Comparison of ENCODE assay signal across 8 mouse cellular contexts in genomic region chr13:47043030-47043680, GRCm38 (mm10). TPM values are rescaled to one million over a fixed set of nuclear protein-coding genes. Genes with fewer than 3 reads are reported as not detected.
DNase-seq lines count a peak whose midpoint lies in the region; ATAC-seq and TF ChIP-seq lines count a peak whose summit lies in the region.

TSS of gene Kdm1b (plus strand) at chr13:47043499.

- H3K9ac ChIP-seq in embryonic facial prominence, embryonic 14.5 days (ENCODE audit: low read depth, low read length) = peak within 1 kb of the TSS; percentile 74
- H3K9ac ChIP-seq in heart, adult 2 months (ENCODE audit: low read depth, low read length) = peak within 1 kb of the TSS; percentile 85
- H3K9ac ChIP-seq in limb, embryonic 13.5 days = peak within 1 kb of the TSS; percentile 82
- H3K9ac ChIP-seq in midbrain, embryonic 16.5 days (ENCODE audit: low read depth, low read length) = peak within 1 kb of the TSS; percentile 69

- H3K4me3 ChIP-seq in embryonic facial prominence, embryonic 14.5 days (ENCODE audit: low read depth, low read length) = peak within 1 kb of the TSS; percentile 83
- peak within 1 kb of the TSS; percentile 90 for H3K4me3 ChIP-seq in heart, adult 2 months
- H3K4me3 ChIP-seq in limb, embryonic 13.5 days = peak within 1 kb of the TSS; percentile 85
- H3K4me3 ChIP-seq in midbrain, embryonic 16.5 days (ENCODE audit: low read depth, low read length) = peak within 1 kb of the TSS; percentile 57

- peak; percentile 85 for TF ChIP-seq POLR2A in heart, adult 2 months (IDR thresholded peaks at IDR 0.05; ENCODE audit: insufficient read depth, low read depth, low read length)

- peak within 1 kb of the TSS; percentile 63; the same call in 1 of the 2 replicates for H3K27ac ChIP-seq in embryonic facial prominence, embryonic 14.5 days (replicated peaks; ENCODE audit: low read depth, low read length)
- peak within 1 kb of the TSS; percentile 76 for H3K27ac ChIP-seq in heart, adult 2 months
- H3K27ac ChIP-seq in limb, embryonic 13.5 days = peak within 1 kb of the TSS; percentile 55; the same call in 1 of the 2 replicates
- peak within 1 kb of the TSS; percentile 83 for H3K27ac ChIP-seq in midbrain, embryonic 16.5 days (ENCODE audit: low read length)

- peak; percentile 97 for DNase-seq in 3T3-L1 (ENCODE audit: low read depth, low spot score)
- peak; percentile 99 to 100 for DNase-seq in adrenal gland, postnatal 4 days (ENCODE audit: low spot score in 2 of 2)
- DNase-seq in embryonic facial prominence, embryonic 14.5 days (ENCODE audit: low spot score) = peak; percentile 98
- DNase-seq in heart, adult 2 months = peak; percentile 99
- DNase-seq in kidney, adult 8-10 months = peak; percentile 99 to 100
- peak; percentile 98 for DNase-seq in spleen, postnatal 10 days (ENCODE audit: low spot score in 2 of 2)

- no peaks in the 10 kb centered on the region for H3K9me3 ChIP-seq in embryonic facial prominence, embryonic 14.5 days (ENCODE audit: control insufficient read depth, low read length)
- no peaks in the 10 kb centered on the region for H3K9me3 ChIP-seq in limb, embryonic 13.5 days
- no peaks in the 10 kb centered on the region for H3K9me3 ChIP-seq in midbrain, embryonic 16.5 days (replicated peaks; ENCODE audit: control insufficient read depth, low read length, poor library complexity, severe bottlenecking)

- peak within 1 kb of the TSS; percentile 99 for H3K4me2 ChIP-seq in embryonic facial prominence, embryonic 14.5 days (ENCODE audit: low read depth, low read length)
- H3K4me2 ChIP-seq in limb, embryonic 13.5 days (replicated peaks) = peak within 1 kb of the TSS; percentile 92
- H3K4me2 ChIP-seq in midbrain, embryonic 16.5 days (ENCODE audit: low read length) = peak within 1 kb of the TSS; percentile 98

- H3K27me3 ChIP-seq in embryonic facial prominence, embryonic 14.5 days (replicated peaks; ENCODE audit: control insufficient read depth, insufficient read depth, low read length) = no peaks in the 10 kb centered on the region
- no peaks in the 10 kb centered on the region for H3K27me3 ChIP-seq in heart, adult 2 months (ENCODE audit: control insufficient read depth, insufficient read depth, low read length)
- no peaks in the 10 kb centered on the region for H3K27me3 ChIP-seq in limb, embryonic 13.5 days
- H3K27me3 ChIP-seq in midbrain, embryonic 16.5 days (ENCODE audit: control insufficient read depth, insufficient read depth, low read depth, low read length) = no peaks in the 10 kb centered on the region

- no peaks in the 10 kb centered on the region for H3K36me3 ChIP-seq in embryonic facial prominence, embryonic 14.5 days (ENCODE audit: control insufficient read depth, insufficient read depth, low read length)
- no peaks in the 10 kb centered on the region for H3K36me3 ChIP-seq in heart, adult 2 months (ENCODE audit: control insufficient read depth, insufficient read depth, low read length)
- no peaks in the 10 kb centered on the region; the same call in 1 of the 2 replicates for H3K36me3 ChIP-seq in limb, embryonic 13.5 days
- no peaks in the 10 kb centered on the region for H3K36me3 ChIP-seq in midbrain, embryonic 16.5 days (ENCODE audit: control insufficient read depth, insufficient read depth, low read length)

- 2% methylated on average over 21 of the region's 48 CpGs for WGBS in embryonic facial prominence, embryonic 14.5 days
- WGBS in heart, adult 2 months = 1% methylated on average over 48 of the region's 48 CpGs
- under 1% methylated on average over 48 of the region's 48 CpGs for WGBS in limb, embryonic 13.5 days
- WGBS in midbrain, embryonic 16.5 days = under 1% methylated on average over 46 of the region's 48 CpGs

- ATAC-seq in embryonic facial prominence, embryonic 14.5 days (ENCODE audit: low read depth) = peak; percentile 96
- peak; percentile 95 for ATAC-seq in limb, embryonic 13.5 days (ENCODE audit: low FRiP score, low read depth)
- peak; percentile 96 for ATAC-seq in midbrain, embryonic 16.5 days

- H3K79me2 ChIP-seq in heart, adult 2 months (replicated peaks; ENCODE audit: control insufficient read depth, insufficient read depth, low read length) = peaks cover 3% of the 10 kb centered on the region; the same call in 1 of the 2 replicates

- TF ChIP-seq EP300 in heart, adult 2 months (IDR thresholded peaks at IDR 0.05; ENCODE audit: insufficient read depth, low read depth, low read length) = 0 out of 2 replicates have a peak, but pooled peaks have one; percentile 18

- no peak for TF ChIP-seq CTCF in heart, adult 2 months (IDR thresholded peaks at IDR 0.05)

- H3K4me1 ChIP-seq in embryonic facial prominence, embryonic 14.5 days (ENCODE audit: control insufficient read depth, insufficient read depth, low read length) = peaks cover 9% of the 10 kb centered on the region; the same call in 1 of the 2 replicates
- peaks cover 3% of the 10 kb centered on the region for H3K4me1 ChIP-seq in heart, adult 2 months (ENCODE audit: control insufficient read depth, insufficient read depth, low read length)
- peaks cover 14% of the 10 kb centered on the region for H3K4me1 ChIP-seq in limb, embryonic 13.5 days
- H3K4me1 ChIP-seq in midbrain, embryonic 16.5 days (ENCODE audit: control insufficient read depth, insufficient read depth, low read length) = peaks cover 12% of the 10 kb centered on the region

- intact Hi-C loops in heart, adult 2 months (cut with DNase I) = loop anchor here (10.0 kb wide), 1 partner anchor 318 kb away; the partner anchor contains the start of gene Nup153

RNA-seq across cellular contexts. Expression of gene Kdm1b, which starts in this region (rescaled TPM):
- total RNA-seq in adrenal gland, postnatal 4 days (2021) = 10 to 100 TPM in 1 of 2 experiments, 1 to 10 TPM in 1; 9.5 to 12.0 TPM
- polyA plus RNA-seq in embryonic facial prominence, embryonic 14.5 days (2014; fragmentation: Nextera tagmentation; extraction: Ambion mirVana) = 11.6 and 14.0 TPM in 2 replicates
- total RNA-seq in heart, adult 2 months (2021) = 10 to 100 TPM in 1 of 2 experiments, 1 to 10 TPM in 1; 8.9 to 10.5 TPM
- 5.0 and 8.6 TPM in 2 replicates for polyA plus RNA-seq in heart, adult 2 months (2012; rRNA removed)
- polyA plus RNA-seq in limb, embryonic 13.5 days (2015; fragmentation: Nextera tagmentation; extraction: Ambion mirVana) = 11.7 and 13.6 TPM in 2 replicates
- polyA plus RNA-seq in midbrain, embryonic 16.5 days (2015; fragmentation: Nextera tagmentation; extraction: Ambion mirVana) = 22.2 and 26.0 TPM in 2 replicates

Comparison
In these comparisons a context has a peak if more than half of its experiments do, and no peak if none do; other contexts are left out.
1. Peak in every context shown above with its lines: DNase-seq, ATAC-seq, H3K4me3 ChIP-seq and H3K27ac ChIP-seq.